In genomic region chr9:106339173-106339558, GRCm38 (mm10) we compare ENCODE assay signal across 8 mouse cellular contexts. TPM values are rescaled to one million over a fixed set of nuclear protein-coding genes. Genes with fewer than 3 reads are reported as not detected.
DNase-seq lines count a peak whose midpoint lies in the region; ATAC-seq and TF ChIP-seq lines count a peak whose summit lies in the region.

No protein-coding gene starts in this region.

- no peak overlapping the region for H3K4me3 ChIP-seq in gastrocnemius, adult 2 months
- H3K4me3 ChIP-seq in stomach, embryonic 14.5 days (ENCODE audit: low read depth, low read length) = no peak overlapping the region
- no peak overlapping the region for H3K4me3 ChIP-seq in stomach, postnatal 0 days (ENCODE audit: low read depth, low read length)
- H3K4me3 ChIP-seq in limb, embryonic 14.5 days (replicated peaks; ENCODE audit: low read length) = no peak overlapping the region

- no peak for TF ChIP-seq EP300 in stomach, postnatal 0 days (optimal IDR thresholded peaks at IDR 0.05)

- 50% methylated on average over 6 of the region's 6 CpGs for WGBS in stomach, embryonic 14.5 days
- WGBS in stomach, postnatal 0 days = 63% methylated on average over 6 of the region's 6 CpGs
- 56% methylated on average over 6 of the region's 6 CpGs for WGBS in limb, embryonic 14.5 days

- H3K4me2 ChIP-seq in stomach, embryonic 14.5 days (replicated peaks; ENCODE audit: low read depth, low read length) = no peak overlapping the region
- H3K4me2 ChIP-seq in stomach, postnatal 0 days (replicated peaks; ENCODE audit: low read depth) = no peak overlapping the region
- H3K4me2 ChIP-seq in limb, embryonic 14.5 days (replicated peaks; ENCODE audit: low read depth, low read length, severe bottlenecking) = 0 out of 2 replicates have a peak overlapping the region, but pooled peaks have one; percentile 2

- H3K9ac ChIP-seq in stomach, embryonic 14.5 days (replicated peaks; ENCODE audit: low read depth, low read length) = no peak overlapping the region
- no peak overlapping the region for H3K9ac ChIP-seq in stomach, postnatal 0 days (ENCODE audit: low read length)
- peak overlapping the region; percentile 2; the same call in 1 of the 2 replicates for H3K9ac ChIP-seq in limb, embryonic 14.5 days (ENCODE audit: low read depth, low read length, severe bottlenecking)

- ATAC-seq in stomach, embryonic 14.5 days (ENCODE audit: insufficient number of reproducible peaks, insufficient read depth, low FRiP score, low read depth) = no peak
- ATAC-seq in stomach, postnatal 0 days (ENCODE audit: low FRiP score, low TSS enrichment) = no peak
- ATAC-seq in limb, embryonic 14.5 days (ENCODE audit: low FRiP score, low read depth) = 0 out of 2 replicates have a peak, but pooled peaks have one; percentile 2

- no peak for TF ChIP-seq CTCF in gastrocnemius, adult 2 months (IDR thresholded peaks at IDR 0.05)
- TF ChIP-seq CTCF in stomach, postnatal 0 days (IDR thresholded peaks at IDR 0.05; ENCODE audit: low read depth) = no peak

- no peak for TF ChIP-seq POLR2A in limb, embryonic 14.5 days (IDR thresholded peaks at IDR 0.05; ENCODE audit: borderline replicate concordance, extremely low read depth, insufficient read depth, insufficient read length)

- H3K27me3 ChIP-seq in stomach, embryonic 14.5 days (ENCODE audit: control insufficient read depth, insufficient read depth, low read length) = no peaks in the 10 kb centered on the region
- H3K27me3 ChIP-seq in stomach, postnatal 0 days (ENCODE audit: control insufficient read depth, insufficient read depth, low read length) = no peaks in the 10 kb centered on the region
- no peaks in the 10 kb centered on the region for H3K27me3 ChIP-seq in limb, embryonic 14.5 days (ENCODE audit: control insufficient read depth, insufficient read depth, low read length)

- 0 out of 2 replicates have a peak overlapping the region, but pooled peaks have one; percentile 8 for H3K27ac ChIP-seq in gastrocnemius, adult 2 months
- H3K27ac ChIP-seq in stomach, embryonic 14.5 days (ENCODE audit: low read length) = peak overlapping the region; percentile 23; the same call in 1 of the 2 replicates
- H3K27ac ChIP-seq in stomach, postnatal 0 days (replicated peaks) = no peak overlapping the region
- peak overlapping the region; percentile 93 for H3K27ac ChIP-seq in limb, embryonic 14.5 days (replicated peaks; ENCODE audit: low read depth, low read length)

- H3K9me3 ChIP-seq in stomach, embryonic 14.5 days (ENCODE audit: control insufficient read depth, low read depth, low read length) = no peaks in the 10 kb centered on the region
- no peaks in the 10 kb centered on the region for H3K9me3 ChIP-seq in stomach, postnatal 0 days (ENCODE audit: control insufficient read depth, low read length)
- H3K9me3 ChIP-seq in limb, embryonic 14.5 days (ENCODE audit: control insufficient read depth, low read length) = no peaks in the 10 kb centered on the region

- no peak for DNase-seq in gastrocnemius, adult 2 months
- DNase-seq in gastrocnemius, postnatal 14 days = no peak
- no peak for DNase-seq in stomach, postnatal 0 days (ENCODE audit: low spot score)
- no peak for DNase-seq in limb, embryonic 14.5 days (ENCODE audit: low spot score)
- DNase-seq in urinary bladder, postnatal 10 days (ENCODE audit: low spot score) = no peak
- DNase-seq in yolk sac, embryonic 10.5 days (ENCODE audit: low spot score) = no peak
- no peak for DNase-seq in kidney, postnatal 14 days

- intact Hi-C loops in gastrocnemius, adult 2 months (cut with DNase I) = no loop called here
- intact Hi-C loops in gastrocnemius, postnatal 14 days (cut with DNase I; ENCODE audit: low total_unique reads) = no loop called here

- no peaks in the 10 kb centered on the region for H3K36me3 ChIP-seq in stomach, embryonic 14.5 days (ENCODE audit: control insufficient read depth, insufficient read depth, low read length)
- H3K36me3 ChIP-seq in stomach, postnatal 0 days (ENCODE audit: control insufficient read depth, insufficient read depth, low read length) = no peaks in the 10 kb centered on the region
- no peaks in the 10 kb centered on the region for H3K36me3 ChIP-seq in limb, embryonic 14.5 days (ENCODE audit: control insufficient read depth, insufficient read depth, low read length)

- H3K4me1 ChIP-seq in stomach, embryonic 14.5 days (ENCODE audit: control insufficient read depth, insufficient read depth, low read length) = peaks cover 44% of the 10 kb centered on the region
- H3K4me1 ChIP-seq in stomach, postnatal 0 days (replicated peaks; ENCODE audit: control insufficient read depth, insufficient read depth) = peaks cover 8% of the 10 kb centered on the region; the same call in 1 of the 2 replicates
- H3K4me1 ChIP-seq in limb, embryonic 14.5 days (ENCODE audit: control insufficient read depth, insufficient read depth, low read length) = peaks cover 58% of the 10 kb centered on the region

RNA-seq across cellular contexts. Expression of gene Dusp7, which starts 29.3 kb away (rescaled TPM):
- 10 to 100 TPM; 26.6 to 34.6 TPM for total RNA-seq in gastrocnemius, adult 2 months (2021)
- total RNA-seq in gastrocnemius, postnatal 14 days (2021) = 10 to 100 TPM; 13.9 to 17.6 TPM
- polyA plus RNA-seq in stomach, embryonic 14.5 days (2014; fragmentation: Nextera tagmentation; extraction: Ambion mirVana) = 22.4 and 24.9 TPM in 2 replicates
- 12.3 and 12.7 TPM in 2 replicates for polyA plus RNA-seq in stomach, postnatal 0 days (2015; fragmentation: Nextera tagmentation; extraction: Ambion mirVana)
- polyA plus RNA-seq in limb, embryonic 14.5 days (2012; rRNA removed) = 130 and 180 TPM in 2 replicates
- polyA plus RNA-seq in limb, embryonic 14.5 days (2014; fragmentation: Nextera tagmentation; extraction: Ambion mirVana) = 73.0 and 84.1 TPM in 2 replicates

RNA-seq across cellular contexts. Expression of gene Poc1a, which starts 58.3 kb away (rescaled TPM):
- total RNA-seq in gastrocnemius, adult 2 months (2021) = 1 to 10 TPM; 1.4 to 2.1 TPM
- total RNA-seq in gastrocnemius, postnatal 14 days (2021) = 1 to 10 TPM; 1.8 to 2.5 TPM
- 25.2 and 27.7 TPM in 2 replicates for polyA plus RNA-seq in stomach, embryonic 14.5 days (2014; fragmentation: Nextera tagmentation; extraction: Ambion mirVana)
- polyA plus RNA-seq in stomach, postnatal 0 days (2015; fragmentation: Nextera tagmentation; extraction: Ambion mirVana) = 13.0 and 13.3 TPM in 2 replicates
- 20.1 and 25.9 TPM in 2 replicates for polyA plus RNA-seq in limb, embryonic 14.5 days (2012; rRNA removed)
- 17.4 and 20.2 TPM in 2 replicates for polyA plus RNA-seq in limb, embryonic 14.5 days (2014; fragmentation: Nextera tagmentation; extraction: Ambion mirVana)
